Mouse (Mus musculus) layer of hippocampus, postnatal 36 days (tissue): Measurements from ENCODE around the gene Commd6. TPM values are rescaled to one million over a fixed set of nuclear protein-coding genes. Genes with fewer than 3 reads are reported as not detected.
"Not testable (repeated sequence)": the region's sequence is repeated elsewhere in the genome, so short reads cannot be mapped to it uniquely, and the experiment has no call there.

Experiments
- DNase-seq, 2 experiments: peaks; one replicate each; pipeline ENCODE4 v3.0.0; 2022
- total RNA-seq, 2 experiments: library from RNA; stranded (reverse); gene quantifications; 2 replicates each; pipeline ENCODE4 v1.2.3; 2021

Commd6 gene
- total RNA-seq, 2 experiments from 2014 or later = 64.9 to 68.1 TPM

GRCm38 (mm10) chr14:101608519-101609368, 31.7 kb downstream of the Commd6 start, which contains the start of gene Tbc1d4:
Gene Tbc1d4, minus strand, starts transcription at chr14:101609191.
- DNase-seq = peak; percentile 67

GRCm38 (mm10) chr14:101607631-101608518, 32.6 kb downstream of the Commd6 start:
- DNase-seq = peak; percentile 15 to 18

GRCm38 (mm10) chr14:101605843-101606242, 34.6 kb downstream of the Commd6 start:
- DNase-seq = no peak

DNA sequence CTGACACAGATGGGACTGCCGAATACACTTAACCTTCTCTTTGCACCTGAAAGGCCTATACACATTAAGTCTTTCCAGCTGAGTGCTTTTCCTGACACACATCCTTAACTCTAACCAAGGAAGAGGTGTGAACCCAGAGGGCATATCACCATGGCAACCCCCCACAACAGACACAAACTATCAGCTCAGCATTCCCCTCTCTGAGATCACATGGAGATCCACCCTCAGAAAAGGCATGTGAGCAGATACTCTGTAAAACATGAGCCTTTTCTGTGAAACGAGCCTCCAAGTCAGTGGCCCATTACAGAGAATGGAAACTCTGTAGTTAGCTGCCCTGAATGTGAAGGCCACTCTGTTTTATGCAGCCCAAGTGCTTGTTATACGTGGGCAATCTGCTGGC, 37.6 kb downstream of the Commd6 start:
- DNase-seq = no peak

DNA sequence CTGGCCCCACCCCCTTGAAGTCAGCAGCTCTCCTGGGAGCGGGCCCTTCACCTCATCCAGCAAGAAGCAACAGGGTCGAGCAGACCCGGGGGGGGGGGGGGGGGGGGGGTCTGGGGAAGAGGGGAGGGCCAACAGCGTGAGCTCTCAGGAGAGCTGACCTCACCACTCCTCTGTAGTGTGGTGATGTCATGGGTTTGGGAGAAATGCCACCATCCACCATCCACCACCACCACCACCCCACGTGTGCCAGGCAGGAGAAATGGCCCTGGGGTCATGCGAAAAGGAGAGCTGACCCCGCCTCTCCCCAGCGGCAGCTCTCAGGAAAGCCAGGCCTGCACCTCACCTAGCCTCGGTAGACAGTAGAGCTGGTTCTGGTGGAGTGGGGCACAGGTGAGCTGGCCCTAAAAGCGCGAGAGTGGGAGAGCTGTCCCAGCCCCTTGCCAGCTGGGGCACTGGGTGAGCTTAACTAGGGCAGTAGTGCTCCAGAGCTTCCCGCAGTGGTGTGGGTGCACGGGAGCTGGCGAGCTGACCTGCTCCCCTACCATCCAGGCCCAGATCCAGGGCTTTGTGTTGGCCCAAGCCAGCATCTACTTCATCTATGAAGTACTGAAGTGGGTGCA, 43.3 kb downstream of the Commd6 start:
- no peak for DNase-seq

DNA sequence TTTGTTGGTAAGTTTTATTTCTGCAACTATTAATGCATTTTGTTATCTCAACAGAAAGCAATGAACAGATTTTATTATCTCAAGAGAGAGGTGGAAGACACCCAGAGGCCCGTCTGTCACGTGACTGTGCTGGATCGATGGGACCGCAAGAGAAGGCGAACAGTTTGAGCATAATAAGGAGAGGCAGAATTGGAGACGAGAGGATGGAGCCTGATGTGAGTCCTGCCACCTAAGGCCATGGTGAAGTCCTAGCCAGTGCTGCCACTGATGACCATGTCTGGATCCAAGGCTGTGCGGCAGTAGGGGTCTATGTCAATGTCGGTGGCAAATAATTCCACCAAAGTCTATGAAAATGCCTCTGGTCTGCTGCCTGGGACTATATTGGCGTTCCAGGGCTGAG, 43.8 kb downstream of the Commd6 start:
- DNase-seq = no peak

DNA sequence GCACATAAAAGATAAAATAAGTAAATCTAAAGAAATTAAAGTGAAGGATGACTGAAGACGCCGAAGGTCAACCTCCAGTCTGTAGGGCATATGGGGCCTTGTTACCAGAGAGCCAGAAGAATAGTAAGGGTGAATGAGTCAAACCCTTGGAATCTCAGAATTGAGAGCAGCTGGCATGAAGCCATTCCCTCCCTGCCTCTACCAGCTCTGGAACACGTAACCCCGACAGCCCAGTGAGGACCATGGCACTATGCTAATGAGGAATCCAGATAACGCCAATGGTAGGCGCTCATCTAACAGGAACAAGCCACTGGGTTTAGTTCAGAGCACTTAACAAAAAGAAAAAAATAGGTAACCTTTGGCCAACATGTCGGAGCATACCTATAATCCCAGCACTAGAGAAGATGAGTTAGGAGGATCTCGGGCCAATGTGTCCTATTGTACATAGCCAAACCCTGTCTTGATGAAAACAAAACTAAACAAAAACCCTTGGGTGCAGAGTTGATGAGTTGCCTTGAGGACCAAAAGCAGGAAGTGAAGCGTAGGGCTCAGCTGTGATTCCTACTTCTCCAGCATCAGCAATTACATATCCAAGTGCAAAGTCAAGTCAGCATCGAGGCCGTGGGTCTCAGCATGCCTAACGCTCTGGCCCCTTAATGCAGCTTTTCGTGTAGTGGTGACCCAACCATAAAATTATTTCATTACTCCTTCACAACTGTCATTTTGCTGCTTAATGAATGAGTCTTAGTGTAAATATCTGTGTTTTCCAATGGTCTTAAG, 45.0 kb downstream of the Commd6 start:
- no peak for DNase-seq

DNA sequence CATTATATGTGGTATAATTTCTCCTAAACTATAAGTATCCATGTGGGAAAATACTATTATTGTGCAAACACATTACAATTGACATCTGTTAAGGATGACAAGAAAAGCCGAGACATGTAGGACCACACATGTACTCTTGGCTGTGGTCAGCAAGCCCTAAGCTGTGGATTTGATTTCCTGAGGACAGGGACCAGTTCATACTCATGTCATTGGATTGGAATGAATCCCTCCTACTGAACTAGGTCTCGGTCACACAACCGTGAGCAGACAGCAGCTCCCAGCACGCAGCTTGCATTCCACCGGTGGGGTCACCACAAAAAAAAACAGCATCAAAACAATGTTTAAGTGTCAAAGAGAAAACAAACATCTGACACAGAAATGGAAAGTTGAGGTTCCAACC, 46.5 kb downstream of the Commd6 start:
- DNase-seq = no peak

DNA sequence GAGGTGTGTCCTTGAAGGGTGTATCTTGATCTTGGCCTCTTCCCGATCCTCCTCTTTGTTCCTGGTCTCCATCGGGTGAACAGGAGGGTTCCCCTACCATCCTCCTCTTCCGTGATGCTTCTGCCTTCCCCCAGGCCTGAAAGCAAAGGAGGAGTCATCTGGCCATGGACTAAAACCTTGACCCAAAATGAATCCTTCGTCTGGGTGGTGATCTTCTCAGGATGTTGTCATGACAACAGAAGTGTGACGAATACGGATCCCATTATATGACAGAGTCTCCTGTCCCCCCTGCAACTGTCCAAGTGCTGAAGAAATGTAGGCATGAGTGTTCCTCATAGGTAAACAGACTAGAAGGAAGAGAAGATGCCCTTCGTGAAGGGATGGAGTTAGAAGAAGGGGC, 47.1 kb downstream of the Commd6 start:
- DNase-seq = no peak

- DNase-seq = no peak
These were observed 49.4 kb downstream of the Commd6 start for GRCm38 (mm10) chr14:101591101-101591500.

DNA sequence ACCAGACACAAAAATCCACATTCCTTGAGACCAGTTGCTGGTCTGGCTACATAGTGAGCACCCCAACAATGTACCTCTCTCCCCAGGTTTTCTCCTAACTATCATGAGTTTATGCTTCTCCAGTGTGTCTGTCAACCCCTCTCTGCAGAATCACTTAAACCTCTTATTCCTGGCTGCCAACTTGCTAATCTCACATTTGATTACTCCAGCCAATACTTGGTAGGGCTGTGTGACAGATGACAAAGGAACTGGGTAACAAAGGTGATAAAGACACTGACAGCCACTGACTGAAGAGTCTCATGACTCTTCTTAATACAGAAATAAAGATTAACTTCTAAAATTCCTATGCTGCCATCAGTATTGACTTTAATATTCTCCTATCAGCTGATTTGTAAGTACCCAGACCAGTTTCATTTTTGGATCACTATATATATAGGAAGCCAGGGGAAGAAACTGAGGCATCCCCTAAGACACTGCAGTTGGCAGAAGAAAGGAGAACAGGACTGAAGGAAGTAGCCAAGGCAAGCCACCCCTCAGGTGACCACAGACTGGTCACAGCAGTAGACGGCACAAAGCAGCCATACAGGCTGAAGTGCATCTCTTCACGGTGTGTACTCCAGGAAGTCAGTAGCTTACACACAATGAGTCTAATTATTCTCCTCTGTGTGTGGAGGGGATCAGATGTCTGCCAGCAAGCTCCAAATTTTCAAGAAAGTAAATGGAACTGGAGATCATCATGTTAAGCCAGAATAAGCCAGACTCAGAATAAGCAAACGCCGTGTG, 52.1 kb downstream of the Commd6 start:
- DNase-seq = not testable (repeated sequence)

- DNase-seq = not testable (repeated sequence)
These were observed 53.0 kb downstream of the Commd6 start for GRCm38 (mm10) chr14:101587366-101588040.

DNA sequence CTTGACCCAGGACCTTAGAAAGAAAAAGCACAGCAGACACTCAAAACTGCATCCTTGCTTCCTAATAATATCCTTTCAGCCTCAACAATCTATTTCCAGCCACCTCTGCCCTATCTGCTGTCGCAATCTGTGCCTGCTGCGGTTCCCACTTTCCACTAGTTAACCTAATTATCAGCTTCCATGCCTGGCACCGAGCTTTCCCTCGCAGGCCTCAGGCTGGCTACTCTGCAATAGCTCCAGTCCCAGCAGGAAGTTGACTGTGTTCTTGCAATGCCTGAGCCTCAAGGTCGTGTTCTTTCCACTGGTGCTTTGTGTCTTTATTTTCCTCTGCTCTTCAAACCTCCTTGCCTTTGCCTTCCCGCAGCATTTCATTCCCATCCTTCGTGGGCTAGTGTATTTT, 54.4 kb downstream of the Commd6 start:
- no peak for DNase-seq

Other genes with a start within 250 kb of the Commd6 start
- gene Tbc1d4, start 31.5 kb downstream of the Commd6 start, total RNA-seq = 10 to 100 TPM in 1 of 2 experiments, 1 to 10 TPM in 1; 9.2 to 10.9 TPM
- 10 to 100 TPM; 52.9 to 56.6 TPM for gene Uchl3, start 13.3 kb upstream of the Commd6 start, total RNA-seq
- gene Gm9922, start 89.1 kb upstream of the Commd6 start, total RNA-seq = not detected
- gene Lmo7, start 89.3 kb upstream of the Commd6 start, total RNA-seq = 100 to 1,000 TPM; 123 to 137 TPM